Mouse (Mus musculus) thymus, postnatal 25 days (tissue): ENCODE data around the gene Klhl33.
"Not testable (repeated sequence)": the region's sequence is repeated elsewhere in the genome, so short reads cannot be mapped to it uniquely, and the experiment has no call there.

Source experiments
- DNase-seq: peaks from one replicate; pipeline ENCODE4 v3.0.0; 2022

Gene Klhl33

DNA sequence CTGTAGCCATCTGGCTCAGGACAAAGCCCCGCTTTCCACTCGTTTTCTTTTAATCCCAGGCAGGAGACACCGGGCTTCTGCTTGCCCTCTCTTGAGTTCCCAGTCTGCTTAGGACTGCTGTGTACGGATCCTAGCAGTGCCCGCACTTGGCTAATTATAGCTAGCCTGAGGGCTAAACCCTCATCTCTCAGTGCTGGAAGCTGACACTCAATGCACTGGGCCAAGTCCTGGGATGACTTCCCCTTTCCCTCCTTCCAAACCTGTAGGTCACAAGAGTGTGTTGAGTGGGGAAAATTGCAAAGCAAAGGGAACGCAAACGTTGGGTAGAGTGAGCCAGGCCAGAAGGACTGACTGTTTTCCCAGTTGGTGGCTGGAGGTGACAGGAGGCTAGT is at the start of gene Klhl33:
Klhl33 (minus strand) TSS at position 134 of the 392 bp plus-strand sequence.
- DNase-seq, result no peak

DNA sequence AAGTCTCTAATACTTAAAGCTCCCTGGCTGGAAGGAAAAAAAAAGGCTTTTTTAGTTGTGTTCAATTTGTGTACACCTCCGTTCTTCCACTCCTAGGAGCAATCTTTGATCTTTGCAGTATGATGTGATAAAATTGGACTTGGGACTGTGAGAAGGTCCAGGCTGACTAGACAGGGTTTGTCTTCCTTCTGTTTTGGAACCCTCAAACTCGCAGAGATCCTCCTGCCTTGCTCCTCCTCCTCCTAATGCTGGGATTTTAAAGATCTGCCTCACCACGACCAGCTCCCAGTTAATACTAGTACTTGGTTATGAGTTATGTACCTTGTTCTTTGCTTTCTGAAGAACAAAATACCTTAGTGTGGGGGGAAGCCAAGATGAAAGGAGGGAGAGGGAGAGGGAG is 48.2 kb upstream of the Klhl33 start:
- DNase-seq, result not testable (repeated sequence)

DNA sequence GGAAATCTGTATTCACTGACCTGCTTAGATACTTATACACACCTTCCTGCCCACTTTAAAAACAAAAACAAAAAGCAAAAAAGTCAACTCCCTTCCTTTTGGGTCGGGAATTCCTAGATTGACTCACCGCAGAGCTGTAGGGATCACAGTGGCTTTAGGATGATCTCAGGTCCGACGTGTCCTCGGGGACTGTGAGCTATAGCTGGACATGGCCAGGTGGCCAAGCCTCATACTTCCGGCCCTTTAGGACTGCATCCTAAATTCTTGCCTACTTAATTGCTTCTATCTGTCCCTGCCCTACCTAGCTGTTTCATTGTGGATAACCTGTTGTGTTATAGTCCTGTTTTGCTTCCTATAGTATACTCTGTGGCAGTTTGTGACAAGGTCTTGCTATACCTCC is 47.8 kb upstream of the Klhl33 start:
- not testable (repeated sequence) for DNase-seq

DNA sequence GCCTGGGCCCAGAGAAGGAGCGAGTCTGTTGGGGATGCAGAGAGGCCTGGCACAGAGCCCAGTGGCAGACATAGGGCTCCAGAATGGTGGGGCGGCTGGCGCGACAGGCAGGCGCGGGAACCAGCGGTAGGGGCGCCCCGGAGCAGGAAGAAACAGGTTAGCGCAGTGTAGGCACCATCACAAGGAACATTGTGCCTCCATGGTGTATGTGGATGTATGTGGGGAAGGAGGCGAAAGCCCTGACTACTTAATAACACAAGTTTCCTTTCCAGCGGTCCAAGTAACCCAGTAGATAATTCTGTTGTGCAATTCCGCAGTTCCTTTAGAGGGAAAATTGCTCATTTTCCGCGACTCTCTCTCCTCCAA is 47.3 kb upstream of the Klhl33 start:
- DNase-seq, result not testable (repeated sequence)

DNA sequence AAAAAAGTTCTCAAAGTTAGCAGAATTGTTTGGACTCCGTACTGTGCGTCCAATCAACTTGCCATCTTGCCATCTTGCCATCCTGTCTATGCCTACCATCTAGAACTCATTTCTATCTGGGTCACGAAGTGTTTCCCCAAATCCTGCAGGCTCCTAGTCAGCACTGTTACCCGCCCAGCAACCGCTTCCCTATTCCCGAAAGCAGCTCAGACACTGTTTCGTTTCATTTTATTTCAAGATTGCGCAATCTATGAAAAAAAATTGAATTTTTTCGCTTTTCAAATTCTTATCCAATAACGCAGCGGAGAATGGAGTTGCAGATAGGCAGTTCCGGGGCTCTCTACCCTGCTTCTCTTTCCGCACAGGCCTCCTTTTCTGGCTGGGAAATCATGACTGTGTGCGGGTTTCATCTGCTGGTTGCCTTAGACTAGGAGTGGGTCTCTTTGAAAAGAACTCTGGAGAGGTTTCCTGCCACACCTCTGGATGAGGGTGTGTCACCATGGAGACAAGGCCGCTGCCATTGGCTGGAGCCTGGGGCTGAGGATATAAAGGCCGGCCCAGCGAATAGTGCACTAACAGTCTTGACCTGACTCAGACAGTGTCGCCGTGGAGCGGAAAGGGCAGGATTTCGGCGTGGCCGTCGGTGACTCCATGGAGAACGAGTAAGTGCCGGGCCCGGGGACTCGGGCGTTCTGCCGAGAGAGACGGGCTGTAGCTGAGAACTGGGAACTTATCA is 46.8 kb upstream of the Klhl33 start, which contains the start of gene Gm49342:
Gm49342 (plus strand) TSS at position 586 of the 736 bp plus-strand sequence.
- peak; percentile 87 for DNase-seq

DNA sequence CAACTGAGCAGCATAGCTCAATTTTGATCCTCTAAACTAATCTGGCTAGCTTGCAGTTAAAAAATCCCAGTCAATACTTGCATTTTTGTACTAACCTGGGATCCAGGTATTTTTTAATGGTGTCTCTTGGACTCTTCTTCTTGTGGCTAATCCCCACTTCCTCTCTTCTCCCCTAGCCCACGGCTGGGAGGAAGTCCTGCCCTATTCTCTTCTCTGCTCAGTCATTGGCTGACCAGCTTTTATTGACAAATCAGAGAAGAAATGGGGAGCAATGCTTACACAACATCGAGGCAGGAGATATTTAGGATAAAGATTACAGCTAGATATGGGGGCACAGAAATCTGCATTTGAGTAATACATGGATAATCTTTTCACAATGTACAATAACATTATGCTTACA is 41.6 kb upstream of the Klhl33 start:
- no peak for DNase-seq

DNA sequence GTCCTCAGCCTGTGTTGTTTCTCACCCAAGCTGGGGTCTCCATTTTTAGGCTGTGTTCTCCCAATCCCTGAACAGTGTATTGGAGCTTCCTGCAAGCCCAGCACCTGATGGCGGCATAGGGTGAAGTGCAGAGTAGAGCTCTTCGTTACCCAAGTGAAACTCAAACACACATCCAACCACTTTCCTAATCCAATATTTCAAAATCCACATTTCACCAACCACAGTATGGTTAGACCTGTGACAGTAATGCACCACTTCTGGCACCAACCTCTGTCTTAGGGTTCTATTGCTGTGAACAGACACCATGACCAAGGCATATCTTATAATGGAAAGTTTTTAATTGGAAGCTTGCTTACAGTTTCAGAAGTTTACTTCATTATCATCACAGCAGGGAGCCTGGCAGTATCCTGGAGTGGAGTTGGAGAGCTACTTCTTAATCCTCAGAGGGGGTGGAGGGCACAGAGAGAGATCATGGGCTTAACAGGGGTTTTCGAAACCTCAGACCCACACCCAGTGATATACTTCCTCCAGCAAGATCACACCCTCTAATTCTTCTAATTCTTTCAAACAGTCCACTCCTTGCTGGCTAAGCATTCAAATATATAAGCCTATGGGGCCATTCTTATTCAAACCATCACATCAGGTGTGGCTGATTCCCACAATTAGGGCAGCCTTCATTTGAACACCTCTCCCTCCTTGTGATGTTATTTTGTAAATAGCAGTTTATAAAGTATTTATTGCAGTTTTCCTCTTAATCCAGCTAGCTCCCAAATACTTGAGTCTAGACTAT is 41.0 kb upstream of the Klhl33 start:
- DNase-seq, result no peak

DNA sequence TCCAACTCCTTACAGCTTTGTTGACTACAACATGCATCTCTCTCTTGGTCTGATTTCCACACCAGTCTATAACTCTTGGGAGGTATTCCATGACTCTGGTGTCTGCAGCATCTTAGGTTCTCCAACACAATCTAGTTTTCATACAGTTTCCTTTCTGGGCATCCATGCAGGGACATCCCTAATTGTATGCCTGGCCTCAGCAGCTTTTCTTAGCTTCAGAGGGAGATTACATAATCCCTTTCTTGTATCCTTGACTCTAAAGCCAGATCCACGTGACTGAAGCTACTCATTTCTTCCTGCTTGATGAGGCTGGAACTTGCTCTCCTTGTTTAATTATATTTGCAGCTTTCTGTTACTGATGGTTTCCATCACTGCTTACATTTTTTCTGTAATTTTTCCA is 39.3 kb upstream of the Klhl33 start:
- DNase-seq, result no peak

DNA sequence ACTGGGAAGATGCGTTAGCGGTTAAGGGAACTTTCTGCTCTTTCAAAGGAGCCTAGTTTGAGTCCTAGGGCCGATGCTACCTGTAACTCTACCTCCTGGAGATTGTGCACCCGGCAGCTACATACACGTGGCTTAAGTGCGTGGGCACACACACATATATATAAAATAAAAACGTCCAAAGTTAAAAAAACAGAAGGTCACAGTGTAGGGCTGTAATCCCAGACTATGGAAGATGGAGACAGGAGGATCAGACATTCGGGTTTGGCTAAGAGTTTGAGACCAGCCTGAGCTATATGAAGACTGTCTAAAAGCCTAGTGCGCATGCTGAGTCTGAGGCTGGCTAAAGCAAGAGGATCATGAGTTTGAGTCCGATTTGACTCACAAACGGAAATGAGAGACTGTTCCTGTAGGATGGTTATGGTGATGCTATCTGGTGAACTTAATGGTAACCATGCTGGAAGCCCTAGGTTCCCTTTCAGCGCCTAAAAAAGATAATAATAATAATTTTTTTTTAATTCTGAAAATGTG is 34.2 kb upstream of the Klhl33 start:
- no peak for DNase-seq

DNA sequence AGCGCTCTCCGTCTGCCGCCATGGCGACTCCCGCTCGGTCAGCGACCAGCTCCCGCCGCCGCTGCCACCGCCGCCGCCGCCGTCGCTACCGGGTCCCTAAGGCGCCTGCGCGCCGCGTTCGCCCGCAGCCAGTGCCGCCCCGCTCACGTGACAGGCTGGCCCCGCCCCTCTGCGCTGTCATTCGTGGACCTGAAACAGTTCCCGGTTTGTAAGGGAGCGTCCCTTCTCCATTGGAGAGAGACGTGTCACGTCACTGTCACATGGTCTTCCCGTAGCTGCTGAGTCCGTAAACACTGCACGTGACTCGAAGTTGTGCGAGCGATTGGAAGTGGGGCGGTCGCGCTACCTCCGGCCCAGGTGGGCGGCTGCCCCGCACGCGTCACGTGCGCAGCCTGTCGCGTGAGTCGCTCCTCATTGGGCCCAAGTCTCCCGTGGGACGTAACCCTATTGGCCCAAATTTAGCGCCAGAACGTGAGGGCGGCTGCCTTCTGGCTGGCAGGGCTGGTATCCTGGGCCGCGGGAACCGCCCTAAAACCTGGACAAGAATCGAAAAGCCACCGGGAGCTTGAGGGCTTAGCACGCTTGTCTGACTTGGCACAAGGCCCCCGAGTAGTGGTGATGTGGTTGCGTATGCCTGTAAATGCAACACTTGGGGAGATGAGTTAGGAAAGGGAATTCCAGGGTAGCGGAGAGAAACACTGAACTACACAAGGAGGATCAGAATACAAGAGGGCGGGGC is 33.6 kb upstream of the Klhl33 start, which contains the start of the genes Pip4p1 and Pnp:
Pip4p1 (minus strand) TSS at position 103 of the 739 bp plus-strand sequence.
Pnp (plus strand) TSS at position 329 of the 739 bp plus-strand sequence.
- peak; percentile 99 for DNase-seq

DNA sequence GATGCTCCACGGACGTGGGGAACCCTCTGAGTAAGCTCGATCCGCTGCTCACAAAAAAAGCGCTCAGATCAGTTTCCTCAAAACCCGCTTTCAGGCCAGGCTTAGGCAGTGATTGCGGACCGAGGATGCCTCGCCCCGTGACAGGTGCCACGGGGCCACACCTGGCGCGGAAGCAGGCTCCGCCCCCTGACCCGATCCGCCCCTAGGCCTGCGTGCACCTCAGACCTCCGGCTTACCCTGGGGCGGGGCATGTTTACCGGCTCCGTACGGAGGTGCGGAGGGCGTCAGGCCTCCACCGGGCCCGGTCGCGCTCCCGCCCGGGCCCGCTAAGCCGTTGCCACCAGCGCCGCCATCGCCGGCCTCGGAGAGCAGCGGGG is 33.1 kb upstream of the Klhl33 start:
- no peak for DNase-seq

DNA sequence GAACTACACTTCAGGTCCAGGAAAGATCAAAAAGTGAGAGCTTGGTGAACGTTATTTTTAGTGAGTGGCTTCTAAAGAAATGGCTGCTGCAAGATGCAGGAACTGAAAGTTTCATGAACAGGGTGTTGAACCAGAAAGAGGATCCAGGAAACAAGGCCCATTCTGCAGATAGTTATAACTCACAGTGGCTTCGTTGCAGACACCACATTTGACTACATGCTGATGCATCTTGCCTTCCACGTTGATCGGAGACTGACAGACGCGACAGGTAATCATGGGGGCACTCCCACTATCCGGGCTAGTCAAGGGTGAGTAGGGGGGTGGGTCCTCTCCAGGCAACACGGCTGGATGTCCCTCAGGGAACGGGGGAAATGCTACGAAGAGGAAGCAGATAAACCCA is 32.6 kb upstream of the Klhl33 start:
- no peak for DNase-seq

DNA sequence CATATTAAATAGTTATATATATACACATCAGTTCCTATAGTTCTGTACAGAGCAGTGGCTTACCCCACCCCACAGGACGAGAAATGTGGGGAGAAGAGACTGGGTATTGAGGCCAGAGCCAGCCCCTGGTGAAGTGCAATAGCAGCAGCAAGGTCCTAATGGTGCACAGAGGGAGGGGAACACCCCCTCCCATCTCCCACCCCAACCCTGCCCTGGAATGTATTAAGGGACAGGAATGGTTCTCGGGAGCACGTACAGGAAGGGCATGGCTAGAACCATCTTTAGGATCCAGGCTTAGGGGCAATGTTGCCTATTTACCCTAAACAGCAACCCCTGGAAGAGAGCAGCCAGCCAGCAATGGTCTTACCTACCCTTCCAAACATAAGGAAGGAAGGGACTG is 30.1 kb upstream of the Klhl33 start:
- no peak for DNase-seq

DNA sequence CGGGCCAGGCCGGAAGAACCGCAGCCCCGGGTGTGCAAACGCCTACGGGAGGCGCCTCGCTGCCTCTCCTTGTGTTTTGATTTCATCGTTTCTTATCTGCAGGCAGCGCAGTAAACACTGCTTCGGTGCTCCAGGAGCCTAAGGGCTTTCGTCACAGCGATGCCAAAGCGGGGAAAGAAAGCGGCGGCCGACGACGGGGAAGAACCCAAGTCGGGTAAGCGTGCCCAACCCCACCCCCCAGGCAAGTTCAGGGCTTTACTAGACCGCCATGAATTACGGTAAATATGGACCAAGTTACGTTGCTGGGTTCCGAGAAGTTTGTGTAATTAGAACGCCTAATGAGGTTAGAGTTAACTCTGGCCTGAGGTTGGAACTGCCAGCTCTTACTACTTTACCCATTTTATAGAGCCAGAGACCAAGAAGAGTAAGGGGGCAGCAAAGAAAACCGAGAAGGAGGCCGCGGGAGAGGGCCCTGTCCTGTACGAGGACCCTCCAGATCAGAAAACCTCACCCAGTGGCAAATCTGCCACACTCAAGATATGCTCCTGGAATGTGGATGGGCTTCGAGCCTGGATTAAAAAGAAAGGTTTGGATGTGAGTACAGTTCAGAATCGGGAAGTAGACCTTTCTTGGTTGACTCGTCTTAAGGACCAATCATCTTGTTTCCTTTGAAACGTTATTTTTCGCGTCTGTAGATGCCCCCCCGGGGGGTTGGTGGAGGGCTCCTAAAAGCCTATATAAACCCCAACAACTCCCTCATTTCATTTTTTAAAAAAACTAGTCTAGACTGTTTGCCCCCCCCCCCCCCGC is 28.0 kb upstream of the Klhl33 start:
- DNase-seq, result no peak

DNA sequence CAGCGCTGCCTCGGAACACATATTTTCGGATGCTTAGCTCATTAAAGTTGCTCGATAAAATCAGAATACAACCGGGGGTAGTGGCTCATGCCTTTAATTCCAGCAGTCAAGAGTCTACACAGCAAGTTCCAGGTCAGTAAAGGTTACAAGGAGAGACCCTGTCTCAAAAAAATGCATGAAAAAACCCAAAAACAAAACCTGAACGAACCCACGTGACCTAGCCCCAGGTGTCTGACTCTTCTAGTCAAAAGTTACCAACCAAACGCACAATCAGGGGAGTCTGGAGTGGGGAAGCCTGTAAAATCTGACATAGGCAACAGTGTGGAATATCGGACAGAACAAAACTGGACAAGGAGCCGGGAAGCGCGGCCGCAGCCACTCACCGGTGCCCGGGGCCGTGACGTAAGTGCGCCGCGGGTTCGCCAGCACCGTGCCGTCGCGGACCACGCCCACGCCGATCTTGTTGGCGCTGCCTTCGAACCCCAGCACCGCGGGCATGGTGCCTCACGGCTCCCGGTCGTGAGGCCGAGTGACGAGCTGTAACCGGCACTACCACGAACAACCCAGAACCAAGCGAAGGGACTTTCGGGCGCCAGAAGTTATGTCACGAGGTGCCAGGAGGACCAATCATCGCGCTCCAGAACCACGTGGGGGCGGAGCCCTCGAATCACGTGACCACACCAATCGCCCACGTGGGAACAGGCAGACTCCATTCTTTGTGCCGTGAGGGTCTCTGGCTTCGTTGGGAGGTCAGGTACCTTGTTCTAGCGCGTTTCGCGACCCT is 27.2 kb upstream of the Klhl33 start, which contains the start of the genes Osgep and Apex1:
Osgep (minus strand) TSS at position 613 of the 784 bp plus-strand sequence.
Apex1 (plus strand) TSS at position 688 of the 784 bp plus-strand sequence.
- DNase-seq, result peak; percentile 96

DNA sequence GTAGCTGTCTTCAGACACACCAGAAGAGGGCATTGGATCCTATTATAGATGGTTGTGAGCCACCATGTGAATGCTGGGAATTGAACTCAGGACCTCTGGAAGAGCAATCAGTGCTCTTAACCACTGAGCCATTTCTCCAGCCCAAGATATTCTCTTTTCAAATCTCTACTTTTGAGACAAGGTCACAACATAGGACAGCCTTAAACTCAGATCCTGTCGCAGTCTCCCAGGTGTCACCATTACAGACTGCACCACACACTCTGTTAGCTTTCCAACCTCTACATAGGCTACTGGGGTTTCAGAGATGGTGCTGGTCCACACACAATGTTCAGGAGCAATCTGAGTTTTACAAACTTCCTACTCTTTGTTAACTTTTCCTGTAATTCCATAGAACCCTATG is 26.1 kb upstream of the Klhl33 start:
- DNase-seq, result not testable (repeated sequence)

DNA sequence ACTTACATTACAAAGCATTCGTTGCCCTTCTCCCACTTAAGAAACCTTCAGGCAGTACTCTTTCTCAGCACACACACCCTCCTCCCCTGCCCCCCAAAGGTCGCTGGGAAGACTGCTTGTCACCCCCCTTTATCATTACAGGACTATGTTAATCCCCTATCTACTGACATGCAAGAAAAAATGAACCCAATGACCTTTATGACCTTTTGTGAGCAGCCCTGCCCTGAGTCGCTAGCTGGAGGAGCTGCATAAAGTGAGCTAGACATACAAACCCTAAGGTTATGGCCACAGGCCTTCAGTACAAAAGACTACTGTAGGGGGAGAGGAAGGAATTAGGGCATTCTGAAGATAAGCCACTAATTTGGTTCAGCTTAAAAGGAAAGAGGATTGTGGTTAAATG is 14.0 kb upstream of the Klhl33 start:
- DNase-seq, result no peak

DNA sequence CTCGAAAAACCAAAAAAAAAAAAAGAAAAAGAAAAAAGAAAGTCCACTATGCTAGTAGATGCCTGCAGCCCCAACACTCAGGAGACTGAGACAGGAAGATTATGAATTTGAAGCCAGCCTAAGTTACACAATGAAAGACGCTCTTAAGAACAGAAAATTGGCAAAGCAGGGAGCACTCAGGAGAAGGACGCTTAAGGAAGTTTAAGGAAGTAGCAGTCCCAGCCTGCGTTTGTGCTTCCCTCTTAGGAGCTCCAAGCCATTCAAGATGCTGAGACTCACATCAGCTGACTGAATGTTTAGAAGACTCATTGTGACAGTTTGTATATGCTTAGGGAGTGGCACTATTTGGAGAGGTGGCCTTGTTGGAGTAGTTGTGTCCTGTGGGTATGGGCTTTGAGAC is 10.8 kb upstream of the Klhl33 start:
- no peak for DNase-seq

DNA sequence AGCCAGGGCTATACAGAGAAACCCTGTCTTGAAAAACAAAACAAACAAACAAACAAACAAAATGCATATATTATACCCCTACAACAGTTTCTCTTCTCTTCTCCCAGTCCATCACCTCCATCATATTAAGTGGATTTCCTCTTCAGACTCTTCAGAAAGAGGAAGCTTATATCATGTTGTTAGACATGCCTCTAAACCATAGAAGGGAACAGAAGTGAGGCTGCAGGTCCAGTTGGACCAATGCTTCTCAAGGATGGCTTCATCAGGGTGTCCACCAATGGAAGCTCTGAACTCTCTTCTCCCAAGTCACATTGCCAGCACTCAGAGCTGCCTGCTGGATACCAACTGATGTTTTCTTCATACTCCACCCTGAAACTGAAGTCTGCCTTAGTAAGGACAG is 8.0 kb upstream of the Klhl33 start:
- DNase-seq, result not testable (repeated sequence)

DNA sequence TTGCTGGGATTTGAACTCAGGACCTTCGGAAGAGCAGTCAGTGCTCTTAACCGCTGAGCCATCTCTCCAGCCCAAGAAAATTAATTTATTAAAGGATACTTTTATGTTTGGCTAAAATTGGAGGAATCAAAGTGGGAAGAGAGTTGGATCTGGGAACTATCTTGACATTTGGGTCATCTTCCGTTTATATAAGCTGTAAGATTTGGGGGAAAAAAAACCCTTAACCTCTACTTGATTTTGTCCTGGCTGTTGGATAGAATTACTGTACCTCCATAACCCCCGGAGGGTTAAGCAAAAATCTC is 7.5 kb upstream of the Klhl33 start:
- no peak for DNase-seq
